Mouse (Mus musculus): ENCODE data around the gene Zfand5. TPM values are rescaled to one million over a fixed set of nuclear protein-coding genes. Genes with fewer than 3 reads are reported as not detected.
"Not testable (repeated sequence)": the region's sequence is repeated elsewhere in the genome, so short reads cannot be mapped to it uniquely, and the experiment has no call there.

The Zfand5 gene
- polyA plus RNA-seq (2012; ENCODE audit: insufficient read depth, low replicate concordance), result 54.3 and 143 TPM in 2 replicates

DNA sequence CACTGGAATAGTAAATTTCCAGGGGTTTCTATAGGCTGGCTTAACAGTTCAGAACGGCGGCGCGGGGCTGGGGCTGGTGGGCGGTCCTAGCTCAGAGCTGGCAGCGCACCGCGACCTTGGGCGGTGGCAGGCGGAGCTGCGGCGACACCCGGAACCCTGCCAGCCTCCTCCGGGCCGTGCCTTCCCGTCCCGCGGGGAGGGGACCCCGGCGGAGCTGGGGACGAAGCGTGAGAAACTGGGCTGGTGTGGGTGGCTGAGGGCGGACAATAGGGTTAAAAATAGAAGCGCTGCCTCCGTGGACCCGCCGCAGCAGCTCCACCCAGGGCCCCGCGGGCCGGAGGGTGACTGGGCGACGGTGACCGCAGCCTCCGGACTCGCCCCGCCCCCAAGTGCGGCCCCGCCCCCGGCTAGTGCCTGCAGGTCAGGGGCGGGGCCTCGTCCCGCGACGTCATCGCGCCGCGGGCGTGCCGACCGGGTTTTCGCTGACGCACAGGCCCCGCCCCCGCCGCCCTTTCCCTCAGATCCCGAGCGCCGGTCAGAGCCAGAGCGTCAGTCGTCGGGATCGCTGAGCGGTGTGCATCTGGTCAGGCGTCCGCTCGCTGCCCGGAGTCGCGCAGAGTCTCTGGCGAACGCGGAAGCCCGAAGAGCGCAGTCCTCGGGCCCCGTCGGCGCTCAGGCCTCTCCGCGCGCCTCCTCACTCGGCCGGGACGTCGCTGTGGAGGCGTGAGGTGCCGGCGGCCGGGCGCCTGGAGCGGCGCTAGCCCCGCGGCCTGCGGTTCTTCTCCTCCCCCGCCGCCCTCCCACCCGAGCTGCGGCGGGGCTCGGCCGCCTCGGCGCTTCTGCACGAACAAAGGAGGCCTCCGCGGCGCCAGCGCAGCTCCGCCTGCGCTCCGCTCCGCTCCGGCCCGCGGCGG, at the start of gene Zfand5:
Gene Zfand5, plus strand, starts transcription at position 538 of the 914 bp plus-strand sequence.
- Histone ChIP-seq H3K27me3 (replicated peaks) (no peaks in the 10 kb centered on the region), H3K4me1 (peaks cover 29% of the 10 kb centered on the region), H3K9me3 (no peaks in the 10 kb centered on the region), H3K4me3 (replicated peaks) (peak within 1 kb of the TSS; percentile 95), H3K36me3 (replicated peaks; ENCODE audit: low read length) (peaks cover 25% of the 10 kb centered on the region)
- TF ChIP-seq FLI1 (IDR thresholded peaks at IDR 0.05; ENCODE audit: low read length) (no peak), GATA1 (IDR thresholded peaks at IDR 0.05; ENCODE audit: borderline replicate concordance, low read length) (no peak)

DNA sequence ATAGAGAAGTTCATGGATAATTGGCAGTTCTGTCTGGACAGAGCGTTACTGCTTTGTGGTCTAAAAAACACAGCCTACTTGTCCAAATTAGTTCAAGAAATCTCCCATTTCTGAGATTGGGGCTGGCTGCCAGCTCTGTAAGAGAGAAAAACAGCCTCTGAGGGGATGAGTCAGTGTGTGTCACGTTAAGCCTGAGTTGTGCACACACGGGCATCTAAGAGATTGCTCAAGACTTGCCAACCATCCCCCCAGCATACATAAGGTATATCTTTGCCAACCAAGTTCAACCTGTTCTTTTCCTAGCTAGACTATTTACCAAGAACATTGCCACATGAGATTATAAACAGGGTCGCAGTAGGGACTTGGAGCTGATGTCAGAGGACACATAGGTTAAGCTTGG, 44.9 kb upstream of the Zfand5 start:
- Histone ChIP-seq H3K4me3 (replicated peaks) (no peak overlapping the region), H3K27me3 (replicated peaks) (no peaks in the 10 kb centered on the region), H3K36me3 (replicated peaks; ENCODE audit: low read length) (no peaks in the 10 kb centered on the region), H3K9me3 (no peaks in the 10 kb centered on the region), H3K4me1 (peaks cover 13% of the 10 kb centered on the region)
- TF ChIP-seq FLI1 (IDR thresholded peaks at IDR 0.05; ENCODE audit: low read length) (no peak), GATA1 (IDR thresholded peaks at IDR 0.05; ENCODE audit: borderline replicate concordance, low read length) (no peak)

DNA sequence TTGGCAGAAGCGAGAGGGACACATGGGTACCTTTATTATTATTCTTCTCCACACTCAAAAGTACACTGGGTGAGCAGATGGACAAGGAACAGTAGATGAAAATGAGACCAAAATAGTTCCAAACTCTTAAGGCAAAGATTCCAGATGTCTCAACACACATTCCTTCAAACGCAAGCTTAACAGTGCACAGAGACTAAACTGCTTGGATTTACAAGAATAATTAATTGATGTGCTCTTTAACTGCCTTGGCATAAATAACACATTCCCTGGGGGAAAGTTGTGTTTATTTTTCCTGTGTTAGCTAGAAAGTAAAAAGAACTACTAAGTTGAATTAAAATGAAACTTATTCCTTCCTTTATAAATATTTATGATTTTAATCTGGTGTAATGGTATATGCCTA, 44.3 kb upstream of the Zfand5 start:
- TF ChIP-seq FLI1 (IDR thresholded peaks at IDR 0.05; ENCODE audit: low read length) (no peak), GATA1 (IDR thresholded peaks at IDR 0.05; ENCODE audit: borderline replicate concordance, low read length) (no peak)
- H3K36me3 ChIP-seq (replicated peaks; ENCODE audit: low read length), result no peaks in the 10 kb centered on the region
- peaks cover 13% of the 10 kb centered on the region for H3K4me1 ChIP-seq
- no peaks in the 10 kb centered on the region for H3K9me3 ChIP-seq
- H3K4me3 ChIP-seq (replicated peaks), result no peak overlapping the region
- H3K27me3 ChIP-seq (replicated peaks), result no peaks in the 10 kb centered on the region

DNA sequence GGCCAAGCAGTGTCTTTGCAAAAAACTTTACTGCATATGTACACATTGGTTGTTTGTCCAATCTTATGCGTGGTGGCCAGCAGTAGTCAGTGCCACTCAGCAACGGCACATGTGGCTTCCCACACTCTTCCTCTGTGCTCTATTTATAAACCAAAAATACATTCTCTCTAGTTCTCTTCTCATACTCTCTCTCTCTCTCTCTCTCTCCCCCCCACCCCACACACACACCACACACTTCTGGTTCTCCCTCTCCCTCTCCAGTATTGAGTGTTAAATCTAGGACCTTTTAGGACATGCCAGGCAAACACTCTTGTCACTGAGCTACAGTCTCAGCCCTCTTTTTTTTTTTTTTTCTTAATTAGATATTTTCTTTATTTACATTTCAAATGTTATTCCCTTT, 23.3 kb upstream of the Zfand5 start:
- H3K9me3 ChIP-seq; H3K4me3 ChIP-seq (replicated peaks); H3K4me1 ChIP-seq; H3K27me3 ChIP-seq (replicated peaks); H3K36me3 ChIP-seq (replicated peaks; ENCODE audit: low read length): not testable (repeated sequence)

DNA sequence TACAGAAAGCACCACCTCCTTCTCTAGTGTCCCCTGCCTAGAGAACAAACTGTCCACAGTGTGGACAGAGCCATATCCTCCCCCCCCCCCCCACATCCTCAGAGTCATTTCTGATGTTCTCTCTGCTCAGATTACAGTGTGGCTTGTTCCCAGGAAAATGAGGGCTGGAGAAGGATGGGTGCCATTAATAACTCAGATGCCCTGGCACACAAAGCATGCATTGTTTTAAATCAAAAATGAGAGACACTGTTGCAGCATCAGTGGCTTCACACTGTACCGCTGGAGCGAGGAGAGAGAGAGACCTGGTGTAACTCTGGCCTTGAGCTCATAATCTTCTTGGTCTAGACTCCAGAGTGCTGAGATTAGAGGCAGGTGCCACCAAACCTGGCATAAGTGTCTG, 18.2 kb upstream of the Zfand5 start:
- H3K9me3 ChIP-seq, result no peaks in the 10 kb centered on the region
- no peaks in the 10 kb centered on the region for H3K27me3 ChIP-seq (replicated peaks)
- H3K36me3 ChIP-seq (replicated peaks; ENCODE audit: low read length), result no peaks in the 10 kb centered on the region
- H3K4me3 ChIP-seq (replicated peaks), result no peak overlapping the region
- H3K4me1 ChIP-seq, result peaks cover 8% of the 10 kb centered on the region
- TF ChIP-seq GATA1 (IDR thresholded peaks at IDR 0.05; ENCODE audit: borderline replicate concordance, low read length) (no peak), FLI1 (IDR thresholded peaks at IDR 0.05; ENCODE audit: low read length) (no peak)

DNA sequence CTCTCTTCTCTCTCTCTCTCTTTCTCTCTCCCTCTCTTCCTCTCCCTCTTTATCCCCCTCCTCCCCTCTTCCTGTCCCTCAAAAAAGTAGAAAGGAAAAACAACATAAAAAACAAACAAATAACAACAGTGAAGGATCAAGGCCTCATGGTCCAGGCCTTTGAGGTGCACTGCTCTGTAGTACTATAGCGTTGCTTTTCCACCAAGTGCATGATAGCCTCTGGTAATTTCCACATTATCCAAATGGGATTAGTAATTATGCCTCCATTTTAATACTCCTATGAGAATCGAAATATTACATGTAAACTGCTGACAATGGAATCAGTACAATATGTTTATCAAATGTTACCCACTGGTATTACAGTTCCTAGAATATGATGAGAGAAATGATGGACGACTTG, 16.2 kb upstream of the Zfand5 start:
- H3K27me3 ChIP-seq (replicated peaks), result no peaks in the 10 kb centered on the region
- H3K36me3 ChIP-seq (replicated peaks; ENCODE audit: low read length), result no peaks in the 10 kb centered on the region
- H3K4me1 ChIP-seq, result peaks cover 9% of the 10 kb centered on the region; the same call in 1 of the 2 replicates
- H3K9me3 ChIP-seq, result no peaks in the 10 kb centered on the region
- no peak overlapping the region for H3K4me3 ChIP-seq (replicated peaks)
- TF ChIP-seq GATA1 (IDR thresholded peaks at IDR 0.05; ENCODE audit: borderline replicate concordance, low read length), result no peak
- no peak for TF ChIP-seq FLI1 (IDR thresholded peaks at IDR 0.05; ENCODE audit: low read length)

DNA sequence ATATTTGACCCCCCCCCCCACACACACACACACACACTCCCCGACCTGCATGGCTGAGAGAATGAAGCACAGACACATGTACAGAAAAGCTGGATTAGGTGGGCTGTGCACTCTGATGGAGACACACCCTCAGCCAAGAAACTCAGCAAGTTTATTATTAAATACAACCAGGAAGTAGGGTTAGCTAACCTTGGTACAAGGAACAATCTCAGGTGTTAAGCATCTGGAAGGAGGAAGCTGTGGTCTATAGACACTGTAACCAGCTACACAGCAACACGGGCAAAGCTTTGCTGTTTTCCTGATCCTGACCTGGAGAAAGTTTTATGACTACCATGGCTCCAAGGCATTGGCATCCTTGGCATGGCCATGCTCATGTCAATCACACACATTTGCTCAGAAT, 12.6 kb upstream of the Zfand5 start:
- H3K4me3 ChIP-seq (replicated peaks), result no peak overlapping the region
- H3K9me3 ChIP-seq, result no peaks in the 10 kb centered on the region
- H3K4me1 ChIP-seq, result peaks cover 11% of the 10 kb centered on the region; the same call in 1 of the 2 replicates
- H3K36me3 ChIP-seq (replicated peaks; ENCODE audit: low read length), result no peaks in the 10 kb centered on the region
- TF ChIP-seq GATA1 (IDR thresholded peaks at IDR 0.05; ENCODE audit: borderline replicate concordance, low read length), result no peak
- TF ChIP-seq FLI1 (IDR thresholded peaks at IDR 0.05; ENCODE audit: low read length), result no peak
- no peaks in the 10 kb centered on the region for H3K27me3 ChIP-seq (replicated peaks)

DNA sequence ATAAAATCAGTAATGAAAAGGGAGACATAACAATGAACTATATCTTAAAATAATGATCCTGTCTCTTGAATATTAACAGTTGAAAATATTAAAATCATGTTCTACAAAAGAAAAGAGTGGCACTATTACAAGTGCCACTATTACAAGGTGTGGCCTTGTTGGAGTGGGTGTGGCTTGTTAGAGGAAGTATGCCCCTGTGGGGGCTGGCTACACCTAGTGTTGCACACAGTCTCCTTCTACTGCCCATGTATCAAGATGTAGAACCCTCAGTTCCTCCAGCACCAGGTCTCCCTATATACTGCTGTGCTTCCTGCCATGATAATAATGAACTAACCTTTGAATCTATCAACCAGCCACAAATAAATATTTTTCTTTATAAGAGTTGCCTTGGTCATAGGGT, 11.8 kb upstream of the Zfand5 start:
- TF ChIP-seq GATA1 (IDR thresholded peaks at IDR 0.05; ENCODE audit: borderline replicate concordance, low read length) (no peak), FLI1 (IDR thresholded peaks at IDR 0.05; ENCODE audit: low read length) (no peak)
- Histone ChIP-seq H3K4me3 (replicated peaks) (no peak overlapping the region), H3K9me3 (no peaks in the 10 kb centered on the region), H3K36me3 (replicated peaks; ENCODE audit: low read length) (no peaks in the 10 kb centered on the region), H3K4me1 (peaks cover 11% of the 10 kb centered on the region; the same call in 1 of the 2 replicates), H3K27me3 (replicated peaks) (no peaks in the 10 kb centered on the region)

DNA sequence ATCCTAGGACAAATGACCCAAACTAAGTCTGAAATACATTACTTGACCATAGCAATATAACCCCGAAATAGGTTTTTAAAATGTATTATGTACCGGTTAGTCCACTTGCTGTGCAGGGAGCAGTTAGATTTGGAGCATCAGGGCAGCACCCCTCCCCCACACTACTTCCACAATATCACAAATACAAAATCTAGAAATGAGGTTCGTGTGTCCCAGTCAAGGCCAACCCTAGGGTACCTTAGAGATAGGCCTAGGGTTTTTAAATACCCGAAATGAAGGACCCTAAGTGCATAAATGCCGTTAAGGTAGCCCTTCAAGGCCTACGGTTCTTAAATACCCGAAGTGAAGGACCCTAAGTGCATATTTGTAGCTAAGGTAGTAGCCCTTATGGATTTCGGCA, 892 bp upstream of the Zfand5 start:
- Histone ChIP-seq H3K9me3 (no peaks in the 10 kb centered on the region), H3K4me1 (peaks cover 25% of the 10 kb centered on the region), H3K4me3 (replicated peaks) (peak overlapping the region; percentile 95), H3K27me3 (replicated peaks) (no peaks in the 10 kb centered on the region), H3K36me3 (replicated peaks; ENCODE audit: low read length) (peaks cover 17% of the 10 kb centered on the region)
- TF ChIP-seq GATA1 (IDR thresholded peaks at IDR 0.05; ENCODE audit: borderline replicate concordance, low read length) (no peak), FLI1 (IDR thresholded peaks at IDR 0.05; ENCODE audit: low read length) (no peak)

DNA sequence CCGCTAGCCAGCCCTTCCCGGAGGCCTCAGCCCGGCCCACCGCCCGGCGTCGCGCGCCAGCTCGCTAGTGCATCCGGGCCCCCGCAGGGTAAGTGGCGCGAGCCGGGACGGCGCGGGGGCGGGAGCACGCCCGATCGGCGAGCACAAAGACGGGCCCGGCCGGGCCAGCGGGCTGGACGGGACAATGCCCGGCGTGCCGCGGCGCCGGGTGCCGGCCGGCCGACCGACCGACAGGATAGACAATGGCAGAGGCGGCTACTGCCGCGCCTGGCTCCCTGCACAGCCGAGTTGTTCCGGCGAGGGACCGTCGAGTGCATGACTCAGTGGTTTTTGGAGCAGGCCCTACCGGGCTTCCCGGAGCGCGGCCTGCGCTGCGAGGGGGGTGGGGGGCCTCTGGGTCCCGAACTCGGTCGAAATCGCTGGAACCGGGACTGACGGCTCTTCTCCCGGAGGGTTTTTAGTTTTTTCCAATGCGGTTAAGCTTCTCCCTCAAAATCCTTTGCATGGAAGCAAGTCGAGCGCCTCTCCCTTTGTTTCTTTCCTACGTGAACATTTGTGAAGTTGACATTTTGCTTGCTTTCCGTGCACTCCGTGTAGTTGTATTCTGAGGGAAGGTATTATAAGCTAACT, 692 bp downstream of the Zfand5 start:
- no peaks in the 10 kb centered on the region for H3K9me3 ChIP-seq
- peak overlapping the region; percentile 95 for H3K4me3 ChIP-seq (replicated peaks)
- no peaks in the 10 kb centered on the region for H3K27me3 ChIP-seq (replicated peaks)
- H3K4me1 ChIP-seq, result peaks cover 35% of the 10 kb centered on the region
- TF ChIP-seq FLI1 (IDR thresholded peaks at IDR 0.05; ENCODE audit: low read length) (no peak), GATA1 (IDR thresholded peaks at IDR 0.05; ENCODE audit: borderline replicate concordance, low read length) (no peak)
- H3K36me3 ChIP-seq (replicated peaks; ENCODE audit: low read length), result peaks cover 33% of the 10 kb centered on the region
